Mouse (Mus musculus): ENCODE results near the gene Clec2g.

DNA sequence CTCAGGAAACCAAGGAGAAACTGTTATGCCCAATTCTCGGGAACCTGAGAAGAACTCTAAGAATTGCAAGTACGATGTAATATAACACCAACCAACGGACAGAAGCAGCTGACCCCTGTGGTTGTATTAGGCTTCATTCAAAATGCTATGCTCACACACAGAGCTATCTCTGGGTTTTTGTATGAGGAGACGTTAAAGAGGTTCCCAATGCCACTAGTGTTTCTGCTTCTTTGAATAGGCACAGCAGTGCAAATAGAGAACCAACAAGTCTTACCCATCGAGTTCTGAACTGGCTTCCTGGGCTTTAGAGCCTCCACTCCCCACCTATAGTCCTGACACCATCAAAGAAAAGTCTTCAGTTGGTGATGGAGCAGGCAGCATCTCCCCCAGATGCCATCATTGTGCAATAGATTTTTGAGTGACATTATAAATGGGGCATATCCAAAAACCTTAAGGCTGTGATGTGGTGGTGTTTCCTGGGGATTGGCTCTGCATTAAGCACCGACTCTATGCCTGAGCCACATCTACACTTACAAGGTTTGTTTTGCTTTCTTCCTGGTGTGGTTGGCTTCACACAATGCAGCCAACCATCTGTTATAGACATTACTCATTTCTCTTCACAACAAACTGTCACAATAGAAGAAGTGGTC, 96.1 kb downstream of the Clec2g start:
- TF ChIP-seq CTCF (IDR thresholded peaks at IDR 0.05; ENCODE audit: low read depth, low read length) (no peak), POLR2AphosphoS5 (IDR thresholded peaks at IDR 0.05; ENCODE audit: insufficient replicate concordance, low read depth, low read length) (no peak)

Measured in G1E (cell line).